Mouse (Mus musculus): ENCODE results near the gene Tnfrsf22. TPM values are rescaled to one million over a fixed set of nuclear protein-coding genes. Genes with fewer than 3 reads are reported as not detected.

The Tnfrsf22 gene
- polyA plus RNA-seq, 2 experiments from 2014 or later, result 14.7 to 16.2 TPM

Other genes with a start within 250 kb of the Tnfrsf22 start
- gene Cdkn1c, start 188.6 kb downstream of the Tnfrsf22 start, polyA plus RNA-seq (2017; shearing (Covaris generic)), result under 1 TPM; 0.24 to 0.41 TPM
- under 1 TPM in 1 of 2 experiments, not detected in 1; 0.32 TPM for gene Slc22a18, start 175.9 kb downstream of the Tnfrsf22 start, polyA plus RNA-seq (2017; shearing (Covaris generic))
- not detected for gene Phlda2, start 146.5 kb downstream of the Tnfrsf22 start, polyA plus RNA-seq (2017; shearing (Covaris generic))
- 100 to 1,000 TPM; 246 to 261 TPM for gene Nap1l4, start 100.6 kb downstream of the Tnfrsf22 start, polyA plus RNA-seq (2017; shearing (Covaris generic))
- gene Cars, start 49.6 kb downstream of the Tnfrsf22 start, polyA plus RNA-seq (2017; shearing (Covaris generic)), result 10 to 100 TPM; 26.1 to 30.4 TPM
- gene Tnfrsf26, start 20.9 kb downstream of the Tnfrsf22 start, polyA plus RNA-seq (2017; shearing (Covaris generic)), result 100 to 1,000 TPM in 1 of 2 experiments, 10 to 100 TPM in 1; 96.1 to 107 TPM
- 1 to 10 TPM; 2.1 to 3.3 TPM for gene Tnfrsf23, start 36.2 kb upstream of the Tnfrsf22 start, polyA plus RNA-seq (2017; shearing (Covaris generic))
- gene Osbpl5, start 107.3 kb upstream of the Tnfrsf22 start, polyA plus RNA-seq (2017; shearing (Covaris generic)), result 10 to 100 TPM; 18.3 to 29.2 TPM
- gene Mrgprg, start 117.3 kb upstream of the Tnfrsf22 start, polyA plus RNA-seq (2017; shearing (Covaris generic)), result not detected
- gene Mrgpre, start 134.8 kb upstream of the Tnfrsf22 start, polyA plus RNA-seq (2017; shearing (Covaris generic)), result 1 to 10 TPM; 4.8 to 4.9 TPM
- gene Nadsyn1, start 173.2 kb upstream of the Tnfrsf22 start, polyA plus RNA-seq (2017; shearing (Covaris generic)), result 10 to 100 TPM; 13.7 to 16.0 TPM
- gene Dhcr7, start 173.5 kb upstream of the Tnfrsf22 start, polyA plus RNA-seq (2017; shearing (Covaris generic)), result 10 to 100 TPM; 42.4 to 42.9 TPM
- gene Gm498, start 217.2 kb upstream of the Tnfrsf22 start, polyA plus RNA-seq (2017; shearing (Covaris generic)), result under 1 TPM in 1 of 2 experiments, not detected in 1; 0.48 TPM

All from activated CD4-positive, CD25-positive, alpha-beta regulatory T cell, adult 4 months (primary cell).